Mouse (Mus musculus) midbrain, embryonic 15.5 days (tissue): ENCODE results near the gene Tmeff1. TPM values are rescaled to one million over a fixed set of nuclear protein-coding genes. Genes with fewer than 3 reads are reported as not detected.

Experiments used
- ATAC-seq: fragments of 200-750 bp; cut with Nextera tagmentation; replicated peaks from 2 replicates; pipeline ENCODE4 v1.8.0; 2017; ENCODE audit warnings: moderate TSS enrichment
- H3K27ac ChIP-seq: fragments of 300-500 bp; sonication (generic); 2 replicates; pipeline ENCODE4 v1.5.1; 2015; ENCODE audit warnings: mild to moderate bottlenecking, inconsistent platforms
- H3K27me3 ChIP-seq: fragments of 300-500 bp; sonication (generic); replicated peaks from 2 replicates; pipeline ENCODE4 v1.6.1; 2015; ENCODE audit warnings: inconsistent platforms
- H3K36me3 ChIP-seq: fragments of 300-500 bp; sonication (generic); replicated peaks from 2 replicates; pipeline ENCODE4 v1.6.1; 2015; ENCODE audit warnings: inconsistent platforms
- H3K4me1 ChIP-seq: fragments of 300-500 bp; sonication (generic); 2 replicates; pipeline ENCODE4 v1.6.1; 2015; ENCODE audit warnings: inconsistent platforms
- H3K4me2 ChIP-seq: fragments of 300-500 bp; sonication (generic); 2 replicates; pipeline ENCODE4 v1.6.1; 2015; ENCODE audit warnings: inconsistent platforms, mild to moderate bottlenecking, moderate library complexity
- H3K4me3 ChIP-seq: fragments of 300-500 bp; sonication (generic); 2 replicates; pipeline ENCODE4 v1.5.1; 2015; ENCODE audit warnings: mild to moderate bottlenecking, inconsistent platforms
- H3K9ac ChIP-seq: fragments of 300-500 bp; sonication (generic); 2 replicates; pipeline ENCODE4 v1.6.1; 2015; ENCODE audit warnings: mild to moderate bottlenecking, inconsistent platforms
- H3K9me3 ChIP-seq: fragments of 300-500 bp; sonication (generic); 2 replicates; pipeline ENCODE4 v1.6.1; 2016; ENCODE audit warnings: inconsistent platforms
- WGBS: fragments of 180-500 bp; shearing (Covaris S2); methylation state at CpG from one replicate; pipeline ENCODE4 v1.1.7; 2015; ENCODE audit warnings: mixed read lengths; 5-methylcytosine and 5-hydroxymethylcytosine counted together
- polyA plus RNA-seq: library from polyadenylated mRNA; unstranded; fragments of >200 nt; fragmentation: Nextera tagmentation; extraction: Ambion mirVana; gene quantifications from 2 replicates; pipeline ENCODE4 v1.2.1, GENCODE M21; 2015

Tmeff1 gene
- 293 and 312 TPM in 2 replicates for polyA plus RNA-seq

- Histone ChIP-seq H3K4me1 (peaks cover 48% of the 10 kb centered on the region), H3K36me3 (no peaks in the 10 kb centered on the region), H3K4me2 (peak within 1 kb of the TSS; percentile 88), H3K27me3 (no peaks in the 10 kb centered on the region), H3K9me3 (no peaks in the 10 kb centered on the region), H3K9ac (peak within 1 kb of the TSS; percentile 89), H3K27ac (peak within 1 kb of the TSS; percentile 94), H3K4me3 (peak within 1 kb of the TSS; percentile 83)
- WGBS: under 1% methylated on average over 53 of the region's 64 CpGs
- peak; percentile 86 for ATAC-seq
These were observed at the start of gene Tmeff1 for GRCm38 (mm10) chr4:48584421-48585240. Gene Tmeff1, plus strand, starts transcription at chr4:48585174.

- H3K27ac ChIP-seq: no peak overlapping the region
- no peak overlapping the region for H3K9ac ChIP-seq
- no peak for ATAC-seq
- H3K4me2 ChIP-seq: no peak overlapping the region
- H3K4me3 ChIP-seq: no peak overlapping the region
- H3K4me1 ChIP-seq: peaks cover 6% of the 10 kb centered on the region
- 79% methylated on average over 5 of the region's 5 CpGs for WGBS
- H3K36me3 ChIP-seq: no peaks in the 10 kb centered on the region
- no peaks in the 10 kb centered on the region for H3K9me3 ChIP-seq
- no peaks in the 10 kb centered on the region for H3K27me3 ChIP-seq
These were observed 48.7 kb upstream of the Tmeff1 start for GRCm38 (mm10) chr4:48536275-48536674.

- Histone ChIP-seq H3K27ac (no peak overlapping the region), H3K27me3 (no peaks in the 10 kb centered on the region), H3K9ac (no peak overlapping the region), H3K9me3 (no peaks in the 10 kb centered on the region), H3K4me3 (no peak overlapping the region), H3K4me2 (no peak overlapping the region), H3K4me1 (peaks cover 14% of the 10 kb centered on the region), H3K36me3 (no peaks in the 10 kb centered on the region)
- ATAC-seq: no peak
- WGBS: 72% methylated on average over 5 of the region's 5 CpGs
These were observed 48.0 kb upstream of the Tmeff1 start for GRCm38 (mm10) chr4:48537024-48537423.

- no peaks in the 10 kb centered on the region for H3K36me3 ChIP-seq
- H3K27me3 ChIP-seq: no peaks in the 10 kb centered on the region
- H3K9ac ChIP-seq: no peak overlapping the region
- no peak overlapping the region for H3K4me2 ChIP-seq
- peaks cover 29% of the 10 kb centered on the region for H3K4me1 ChIP-seq
- no peaks in the 10 kb centered on the region for H3K9me3 ChIP-seq
- ATAC-seq: no peak
- 93% methylated on average over 2 of the region's 2 CpGs for WGBS
- H3K4me3 ChIP-seq: no peak overlapping the region
- no peak overlapping the region for H3K27ac ChIP-seq
These were observed 46.4 kb upstream of the Tmeff1 start for GRCm38 (mm10) chr4:48538581-48538980.

- Histone ChIP-seq H3K27ac (peak within 1 kb of the TSS; percentile 93), H3K36me3 (no peaks in the 10 kb centered on the region), H3K4me2 (peak within 1 kb of the TSS; percentile 94), H3K9ac (peak within 1 kb of the TSS; percentile 98), H3K4me3 (peak within 1 kb of the TSS; percentile 89), H3K27me3 (no peaks in the 10 kb centered on the region), H3K4me1 (peaks cover 43% of the 10 kb centered on the region), H3K9me3 (no peaks in the 10 kb centered on the region)
- peak; percentile 83 for ATAC-seq
- under 1% methylated on average over 73 of the region's 86 CpGs for WGBS
These were observed 45.0 kb upstream of the Tmeff1 start, which contains the start of gene Msantd3 for GRCm38 (mm10) chr4:48539841-48540575. Gene Msantd3, plus strand, starts transcription at chr4:48539935.

GRCm38 (mm10) chr4:48540576-48541111 is 44.3 kb upstream of the Tmeff1 start:
- no peaks in the 10 kb centered on the region for H3K9me3 ChIP-seq
- under 1% methylated on average over 31 of the region's 50 CpGs for WGBS
- peak overlapping the region; percentile 94 for H3K4me2 ChIP-seq
- H3K9ac ChIP-seq: peak overlapping the region; percentile 98
- no peaks in the 10 kb centered on the region for H3K27me3 ChIP-seq
- peak overlapping the region; percentile 89 for H3K4me3 ChIP-seq
- ATAC-seq: peak; percentile 77
- no peaks in the 10 kb centered on the region for H3K36me3 ChIP-seq
- H3K27ac ChIP-seq: peak overlapping the region; percentile 93
- H3K4me1 ChIP-seq: peaks cover 50% of the 10 kb centered on the region

- Histone ChIP-seq H3K27ac (peak overlapping the region; percentile 93; the same call in 1 of the 2 replicates), H3K4me1 (peaks cover 60% of the 10 kb centered on the region)
- WGBS: 2% methylated on average over 15 of the region's 15 CpGs
These were observed 43.3 kb upstream of the Tmeff1 start for GRCm38 (mm10) chr4:48541526-48542250.

GRCm38 (mm10) chr4:48542351-48542750 is 42.6 kb upstream of the Tmeff1 start:
- H3K27me3 ChIP-seq: no peaks in the 10 kb centered on the region
- peak overlapping the region; percentile 94; the same call in 1 of the 2 replicates for H3K4me2 ChIP-seq
- H3K9me3 ChIP-seq: no peaks in the 10 kb centered on the region
- no peak for ATAC-seq
- no peak overlapping the region for H3K27ac ChIP-seq
- H3K36me3 ChIP-seq: no peaks in the 10 kb centered on the region
- no peak overlapping the region for H3K9ac ChIP-seq
- no peak overlapping the region for H3K4me3 ChIP-seq
- 28% methylated on average over 5 of the region's 5 CpGs for WGBS
- H3K4me1 ChIP-seq: peaks cover 67% of the 10 kb centered on the region

More at GRCm38 (mm10) chr4:48541526-48542250, 43.3 kb upstream of the Tmeff1 start:
- H3K4me2 ChIP-seq: peak overlapping the region; percentile 94
- H3K36me3 ChIP-seq: no peaks in the 10 kb centered on the region
- H3K4me3 ChIP-seq: peak overlapping the region; percentile 89
- H3K27me3 ChIP-seq: no peaks in the 10 kb centered on the region
- H3K9ac ChIP-seq: peak overlapping the region; percentile 98
- no peak for ATAC-seq
- H3K9me3 ChIP-seq: no peaks in the 10 kb centered on the region

GRCm38 (mm10) chr4:48543071-48543865 is 41.7 kb upstream of the Tmeff1 start:
- no peak overlapping the region for H3K4me3 ChIP-seq
- H3K27ac ChIP-seq: no peak overlapping the region
- H3K36me3 ChIP-seq: no peaks in the 10 kb centered on the region
- no peak overlapping the region for H3K9ac ChIP-seq
- peaks cover 76% of the 10 kb centered on the region for H3K4me1 ChIP-seq
- no peaks in the 10 kb centered on the region for H3K9me3 ChIP-seq
- H3K4me2 ChIP-seq: 0 out of 2 replicates have a peak overlapping the region, but pooled peaks have one; percentile 94
- H3K27me3 ChIP-seq: no peaks in the 10 kb centered on the region
- WGBS: 65% methylated on average over 6 of the region's 6 CpGs
- ATAC-seq: no peak

- Histone ChIP-seq H3K9me3 (no peaks in the 10 kb centered on the region), H3K4me3 (no peak overlapping the region), H3K36me3 (no peaks in the 10 kb centered on the region), H3K4me1 (peaks cover 83% of the 10 kb centered on the region), H3K27ac (no peak overlapping the region), H3K9ac (no peak overlapping the region), H3K4me2 (no peak overlapping the region), H3K27me3 (no peaks in the 10 kb centered on the region)
- ATAC-seq: no peak
- WGBS: 59% methylated on average over 8 of the region's 8 CpGs
These were observed 40.8 kb upstream of the Tmeff1 start for GRCm38 (mm10) chr4:48544141-48544540.

- Histone ChIP-seq H3K4me2 (no peak overlapping the region), H3K36me3 (no peaks in the 10 kb centered on the region), H3K4me1 (peaks cover 78% of the 10 kb centered on the region), H3K27ac (peak overlapping the region; percentile 40; the same call in 1 of the 2 replicates), H3K9me3 (no peaks in the 10 kb centered on the region), H3K9ac (no peak overlapping the region), H3K4me3 (no peak overlapping the region), H3K27me3 (no peaks in the 10 kb centered on the region)
- 40% methylated on average over 12 of the region's 12 CpGs for whole genome bisulfite sequencing
- no peak for ATAC-seq
These were observed 39.0 kb upstream of the Tmeff1 start for GRCm38 (mm10) chr4:48545966-48546365.
